Mouse (Mus musculus) small intestine, adult 2 months (tissue): ENCODE measurements around the gene Dnttip1. TPM values are rescaled to one million over a fixed set of nuclear protein-coding genes. Genes with fewer than 3 reads are reported as not detected.
A peak's percentile ranks its signal among the peaks of the same experiment; 100 is the strongest.

Experiments
- H3K27ac ChIP-seq: fragments of 200-500 bp; 2 replicates; pipeline ENCODE4 v1.5.1; 2012; ENCODE audit warnings: low read depth, low read length, control low read depth, inconsistent platforms; ENCODE audit not compliant: insufficient read depth
- H3K27me3 ChIP-seq: fragments of 200-500 bp; 2 replicates; pipeline ENCODE4 v1.6.1; 2012; ENCODE audit warnings: mild to moderate bottlenecking, moderate library complexity, low read length, inconsistent platforms; ENCODE audit not compliant: control insufficient read depth, insufficient read depth
- H3K36me3 ChIP-seq: fragments of 200-500 bp; 2 replicates; pipeline ENCODE4 v1.6.1; 2012; ENCODE audit warnings: mild to moderate bottlenecking, low read length, control low read depth, inconsistent platforms; ENCODE audit not compliant: control insufficient read depth, insufficient read depth
- H3K4me1 ChIP-seq: fragments of 200-500 bp; 2 replicates; pipeline ENCODE4 v1.6.1; 2012; ENCODE audit warnings: low read length, inconsistent platforms, mixed read lengths; ENCODE audit not compliant: control insufficient read depth, insufficient read depth, insufficient read length
- H3K4me3 ChIP-seq: fragments of 200-500 bp; 2 replicates; pipeline ENCODE4 v1.5.1; 2012; ENCODE audit warnings: low read depth, mild to moderate bottlenecking, control low read depth, inconsistent platforms, low read length, moderate library complexity
- CTCF ChIP-seq: fragments of 200-500 bp; IDR thresholded peaks from 2 replicates; pipeline ENCODE4 v1.5.1; 2012; ENCODE audit warnings: low read depth, mild to moderate bottlenecking, control low read depth, inconsistent platforms, low read length, moderate library complexity, mixed read lengths; ENCODE audit not compliant: insufficient replicate concordance, insufficient read length; ENCODE audit errors: extremely low read depth
- POLR2A ChIP-seq: fragments of 200-500 bp; IDR thresholded peaks from 2 replicates; pipeline ENCODE4 v1.6.1; 2012; ENCODE audit warnings: low read depth, mild to moderate bottlenecking, control low read depth, inconsistent platforms, low read length, moderate library complexity
- WGBS: fragments of 180-500 bp; shearing (Covaris S2); methylation state at CpG from one replicate; pipeline ENCODE4 v1.1.7; 2018; 5-methylcytosine and 5-hydroxymethylcytosine counted together
- polyA plus RNA-seq: library from polyadenylated mRNA; depleted of rRNA; stranded (reverse); fragments of >200 nt; gene quantifications from 2 replicates; pipeline ENCODE4 v1.2.3, GENCODE M21; 2012

Dnttip1 gene
- polyA plus RNA-seq, 1 experiment, result 37.8 TPM

- peak within 1 kb of the TSS; percentile 18 for H3K27ac ChIP-seq
Measured at GRCm38 (mm10) chr2:164769258-164770037, 23.7 kb downstream of the Dnttip1 start, which contains the start of gene Ube2c. Ube2c (plus strand) TSS chr2:164769898.

GRCm38 (mm10) chr2:164770279-164770678, 24.5 kb downstream of the Dnttip1 start:
- H3K4me1 ChIP-seq, result peaks cover 12% of the 10 kb centered on the region; the same call in 1 of the 2 replicates
- H3K36me3 ChIP-seq, result peaks cover 22% of the 10 kb centered on the region
- TF ChIP-seq POLR2A, result no peak
- TF ChIP-seq CTCF, result no peak
- under 1% methylated on average over 15 of the region's 15 CpGs for WGBS
- H3K27ac ChIP-seq, result peak overlapping the region; percentile 3; the same call in 1 of the 2 replicates
- peak overlapping the region; percentile 81 for H3K4me3 ChIP-seq
- H3K27me3 ChIP-seq, result no peaks in the 10 kb centered on the region

More at GRCm38 (mm10) chr2:164769258-164770037, 23.7 kb downstream of the Dnttip1 start, which contains the start of gene Ube2c:
- Histone ChIP-seq H3K27me3 (no peaks in the 10 kb centered on the region), H3K4me3 (peak within 1 kb of the TSS; percentile 81), H3K36me3 (peaks cover 28% of the 10 kb centered on the region), H3K4me1 (peaks cover 12% of the 10 kb centered on the region; the same call in 1 of the 2 replicates)
- TF ChIP-seq CTCF, result no peak; the same call in 1 of the 2 replicates
- peak; percentile 31; the same call in 1 of the 2 replicates for TF ChIP-seq POLR2A
- 1% methylated on average over 53 of the region's 53 CpGs for WGBS

GRCm38 (mm10) chr2:164771123-164771522, 25.3 kb downstream of the Dnttip1 start:
- 28% methylated on average over 8 of the region's 8 CpGs for WGBS
- no peaks in the 10 kb centered on the region for H3K27me3 ChIP-seq
- H3K36me3 ChIP-seq, result peaks cover 15% of the 10 kb centered on the region
- peak overlapping the region; percentile 14; the same call in 1 of the 2 replicates for H3K4me3 ChIP-seq
- H3K27ac ChIP-seq, result no peak overlapping the region
- TF ChIP-seq POLR2A (no peak), CTCF (no peak)
- peaks cover 12% of the 10 kb centered on the region; the same call in 1 of the 2 replicates for H3K4me1 ChIP-seq

GRCm38 (mm10) chr2:164773229-164773988, 27.6 kb downstream of the Dnttip1 start:
- Histone ChIP-seq H3K4me1 (peaks cover 12% of the 10 kb centered on the region; the same call in 1 of the 2 replicates), H3K36me3 (peaks cover 4% of the 10 kb centered on the region; the same call in 1 of the 2 replicates), H3K27me3 (no peaks in the 10 kb centered on the region), H3K4me3 (no peak overlapping the region), H3K27ac (peak overlapping the region; percentile 14)
- WGBS, result 61% methylated on average over 14 of the region's 14 CpGs
- TF ChIP-seq POLR2A (no peak), CTCF (no peak)

- TF ChIP-seq POLR2A (no peak), CTCF (no peak)
- no peak overlapping the region for H3K4me3 ChIP-seq
- peaks cover 4% of the 10 kb centered on the region; the same call in 1 of the 2 replicates for H3K36me3 ChIP-seq
- peaks cover 12% of the 10 kb centered on the region; the same call in 1 of the 2 replicates for H3K4me1 ChIP-seq
- H3K27me3 ChIP-seq, result no peaks in the 10 kb centered on the region
- WGBS, result 25% methylated on average over 5 of the region's 5 CpGs
- peak overlapping the region; percentile 14 for H3K27ac ChIP-seq
Measured at GRCm38 (mm10) chr2:164773989-164774364, 28.2 kb downstream of the Dnttip1 start.

- WGBS, result 84% methylated on average over 6 of the region's 6 CpGs
- H3K27me3 ChIP-seq, result no peaks in the 10 kb centered on the region
- peaks cover 8% of the 10 kb centered on the region; the same call in 1 of the 2 replicates for H3K4me1 ChIP-seq
- peaks cover 4% of the 10 kb centered on the region; the same call in 1 of the 2 replicates for H3K36me3 ChIP-seq
- no peak overlapping the region for H3K27ac ChIP-seq
- H3K4me3 ChIP-seq, result no peak overlapping the region
- no peak for TF ChIP-seq POLR2A
- no peak for TF ChIP-seq CTCF
Measured at GRCm38 (mm10) chr2:164776130-164776529, 30.3 kb downstream of the Dnttip1 start.
